Mouse (Mus musculus): Measurements from ENCODE around the gene Nampt. TPM values are rescaled to one million over a fixed set of nuclear protein-coding genes. Genes with fewer than 3 reads are reported as not detected.

The Nampt gene
- polyA plus RNA-seq, 2 experiments: 5.5 to 10.9 TPM

DNA sequence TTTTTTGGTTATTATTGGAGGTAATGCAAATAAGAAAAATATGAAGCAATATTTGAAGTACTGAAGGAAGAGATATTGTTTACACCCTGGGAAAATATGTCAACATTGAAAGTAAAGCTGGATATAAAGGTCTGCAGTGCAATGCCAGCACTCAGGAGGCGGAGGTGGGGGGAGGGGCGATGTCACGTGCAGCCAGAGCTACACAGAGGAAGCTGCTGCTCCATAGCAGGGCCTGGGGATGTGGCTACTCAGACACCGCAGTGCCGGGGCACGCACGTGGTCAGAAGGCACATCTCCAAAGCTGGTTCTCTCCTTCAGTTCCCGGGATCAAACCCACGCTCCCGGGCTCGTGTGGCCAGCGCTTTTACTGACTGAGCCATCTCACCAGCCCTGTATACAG is 73.9 kb downstream of the Nampt start:
- H3K9ac ChIP-seq (replicated peaks): no peak overlapping the region
- no peaks in the 10 kb centered on the region for H3K9me3 ChIP-seq (ENCODE audit: control insufficient read depth, low read length)
- H3K4me3 ChIP-seq (ENCODE audit: insufficient read depth in 1 of 2, low read depth in 2 of 2, low read length in 2 of 2): no peak overlapping the region
- no peak for TF ChIP-seq EP300 (IDR thresholded peaks at IDR 0.05; ENCODE audit: low read depth)
- TF ChIP-seq CTCF (IDR thresholded peaks at IDR 0.05; ENCODE audit: low read depth): no peak
- DNase-seq (ENCODE audit: low read depth in 3 of 3, low spot score in 3 of 3) (no peak), ATAC-seq (ENCODE audit: insufficient read depth) (no peak)
- H3K4me1 ChIP-seq (replicated peaks; ENCODE audit: control insufficient read depth in 2 of 2, insufficient read depth in 2 of 2, low read length in 1 of 2): no peaks in the 10 kb centered on the region
- H3K27ac ChIP-seq: no peak overlapping the region
- 27% methylated on average over 12 of the region's 12 CpGs for WGBS (ENCODE audit: insufficient replicate concordance)
- H3K4me2 ChIP-seq (ENCODE audit: low read depth): no peak overlapping the region
- no peaks in the 10 kb centered on the region for H3K27me3 ChIP-seq (ENCODE audit: control insufficient read depth, insufficient read depth, low read length)
- no peaks in the 10 kb centered on the region for H3K36me3 ChIP-seq (replicated peaks; ENCODE audit: control insufficient read depth, insufficient read depth, low read depth)

GRCm38 (mm10) chr12:32895806-32896205 is 76.5 kb downstream of the Nampt start:
- Histone ChIP-seq H3K27me3 (ENCODE audit: control insufficient read depth, insufficient read depth, low read length) (no peaks in the 10 kb centered on the region), H3K27ac (no peak overlapping the region), H3K9ac (replicated peaks) (no peak overlapping the region), H3K4me1 (replicated peaks; ENCODE audit: control insufficient read depth in 2 of 2, insufficient read depth in 2 of 2, low read length in 1 of 2) (no peaks in the 10 kb centered on the region), H3K4me2 (ENCODE audit: low read depth) (no peak overlapping the region), H3K4me3 (ENCODE audit: insufficient read depth in 1 of 2, low read depth in 2 of 2, low read length in 2 of 2) (no peak overlapping the region), H3K9me3 (ENCODE audit: control insufficient read depth, low read length) (no peaks in the 10 kb centered on the region), H3K36me3 (replicated peaks; ENCODE audit: control insufficient read depth, insufficient read depth, low read depth) (no peaks in the 10 kb centered on the region)
- DNase-seq (ENCODE audit: low read depth in 3 of 3, low spot score in 3 of 3) (no peak), ATAC-seq (ENCODE audit: insufficient read depth) (no peak)
- TF ChIP-seq EP300 (IDR thresholded peaks at IDR 0.05; ENCODE audit: low read depth) (no peak), CTCF (IDR thresholded peaks at IDR 0.05; ENCODE audit: low read depth) (no peak)
- WGBS (ENCODE audit: insufficient replicate concordance): 63% methylated on average over 1 of the region's 1 CpGs

DNA sequence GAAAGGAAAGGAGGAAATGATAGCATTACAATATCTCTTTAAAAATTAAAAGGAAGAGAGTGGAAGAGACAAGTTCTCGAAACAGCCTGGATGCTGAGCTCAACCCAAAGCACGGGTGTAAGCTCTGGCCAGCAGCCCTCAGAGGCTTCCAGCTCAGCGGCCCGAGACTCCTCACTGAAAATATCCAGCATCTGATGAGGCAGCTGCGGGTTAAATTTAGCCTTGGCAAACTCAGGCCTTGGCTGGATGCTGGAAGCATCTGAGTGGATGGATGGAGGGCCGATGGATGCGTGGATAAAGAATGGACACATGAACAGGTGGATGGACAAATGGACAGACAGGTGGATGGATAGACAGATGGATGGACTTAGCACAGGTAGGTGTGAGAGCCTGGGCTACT is 77.2 kb downstream of the Nampt start:
- ATAC-seq (ENCODE audit: insufficient read depth) (no peak), DNase-seq (ENCODE audit: low read depth in 3 of 3, low spot score in 3 of 3) (no peak)
- H3K4me1 ChIP-seq (replicated peaks; ENCODE audit: control insufficient read depth in 2 of 2, insufficient read depth in 2 of 2, low read length in 1 of 2): no peaks in the 10 kb centered on the region

GRCm38 (mm10) chr12:32897199-32898120 is 78.1 kb downstream of the Nampt start:
- Histone ChIP-seq H3K4me2 (ENCODE audit: low read depth) (no peak overlapping the region), H3K27me3 (ENCODE audit: control insufficient read depth, insufficient read depth, low read length) (no peaks in the 10 kb centered on the region), H3K9me3 (ENCODE audit: control insufficient read depth, low read length) (no peaks in the 10 kb centered on the region), H3K4me3 (ENCODE audit: insufficient read depth in 1 of 2, low read depth in 2 of 2, low read length in 2 of 2) (no peak overlapping the region), H3K36me3 (replicated peaks; ENCODE audit: control insufficient read depth, insufficient read depth, low read depth) (no peaks in the 10 kb centered on the region), H3K9ac (replicated peaks) (no peak overlapping the region), H3K27ac (no peak overlapping the region), H3K4me1 (replicated peaks; ENCODE audit: control insufficient read depth in 2 of 2, insufficient read depth in 2 of 2, low read length in 1 of 2) (no peaks in the 10 kb centered on the region)
- TF ChIP-seq EP300 (IDR thresholded peaks at IDR 0.05; ENCODE audit: low read depth) (no peak), CTCF (IDR thresholded peaks at IDR 0.05; ENCODE audit: low read depth) (peak; percentile 96)
- DNase-seq (ENCODE audit: low read depth in 3 of 3, low spot score in 3 of 3): peak; percentile 33 to 44 (median 35)
- no peak for ATAC-seq (ENCODE audit: insufficient read depth)
- 48% methylated on average over 13 of the region's 13 CpGs for WGBS (ENCODE audit: insufficient replicate concordance)

More for the DNA sequence above, 77.2 kb downstream of the Nampt start:
- Histone ChIP-seq H3K9me3 (ENCODE audit: control insufficient read depth, low read length) (no peaks in the 10 kb centered on the region), H3K4me2 (ENCODE audit: low read depth) (no peak overlapping the region), H3K27me3 (ENCODE audit: control insufficient read depth, insufficient read depth, low read length) (no peaks in the 10 kb centered on the region), H3K9ac (replicated peaks) (no peak overlapping the region), H3K27ac (no peak overlapping the region), H3K36me3 (replicated peaks; ENCODE audit: control insufficient read depth, insufficient read depth, low read depth) (no peaks in the 10 kb centered on the region), H3K4me3 (ENCODE audit: insufficient read depth in 1 of 2, low read depth in 2 of 2, low read length in 2 of 2) (no peak overlapping the region)
- WGBS (ENCODE audit: insufficient replicate concordance): 56% methylated on average over 7 of the region's 7 CpGs
- TF ChIP-seq CTCF (IDR thresholded peaks at IDR 0.05; ENCODE audit: low read depth): no peak
- no peak for TF ChIP-seq EP300 (IDR thresholded peaks at IDR 0.05; ENCODE audit: low read depth)

GRCm38 (mm10) chr12:32901005-32901404 is 81.7 kb downstream of the Nampt start:
- 45% methylated on average over 3 of the region's 3 CpGs for WGBS (ENCODE audit: insufficient replicate concordance)
- Histone ChIP-seq H3K4me3 (ENCODE audit: insufficient read depth in 1 of 2, low read depth in 2 of 2, low read length in 2 of 2) (no peak overlapping the region), H3K36me3 (replicated peaks; ENCODE audit: control insufficient read depth, insufficient read depth, low read depth) (no peaks in the 10 kb centered on the region), H3K27me3 (ENCODE audit: control insufficient read depth, insufficient read depth, low read length) (no peaks in the 10 kb centered on the region), H3K27ac (no peak overlapping the region), H3K4me2 (ENCODE audit: low read depth) (no peak overlapping the region), H3K9ac (replicated peaks) (no peak overlapping the region), H3K9me3 (ENCODE audit: control insufficient read depth, low read length) (no peaks in the 10 kb centered on the region), H3K4me1 (replicated peaks; ENCODE audit: control insufficient read depth in 2 of 2, insufficient read depth in 2 of 2, low read length in 1 of 2) (no peaks in the 10 kb centered on the region)
- no peak for DNase-seq (ENCODE audit: low read depth in 3 of 3, low spot score in 3 of 3)
- ATAC-seq (ENCODE audit: insufficient read depth): no peak
- TF ChIP-seq CTCF (IDR thresholded peaks at IDR 0.05; ENCODE audit: low read depth) (no peak), EP300 (IDR thresholded peaks at IDR 0.05; ENCODE audit: low read depth) (no peak)

Other genes with a start within 250 kb of the Nampt start
- gene Sypl, start 134.3 kb downstream of the Nampt start, polyA plus RNA-seq (2012; rRNA removed): 9.6 and 14.6 TPM in 2 replicates
- 32.5 and 38.6 TPM in 2 replicates for gene Sypl, start 134.3 kb downstream of the Nampt start, polyA plus RNA-seq (2014; fragmentation: Nextera tagmentation; extraction: Ambion mirVana)

Data from liver, embryonic 14.5 days (tissue).